Mouse (Mus musculus): Measurements from ENCODE around the gene Sf3a2. TPM values are rescaled to one million over a fixed set of nuclear protein-coding genes. Genes with fewer than 3 reads are reported as not detected.
A peak's percentile ranks its signal among the peaks of the same experiment; 100 is the strongest.

Gene Sf3a2
- polyA plus RNA-seq, 1 experiment from 2014 or later, result 63.3 TPM

DNA sequence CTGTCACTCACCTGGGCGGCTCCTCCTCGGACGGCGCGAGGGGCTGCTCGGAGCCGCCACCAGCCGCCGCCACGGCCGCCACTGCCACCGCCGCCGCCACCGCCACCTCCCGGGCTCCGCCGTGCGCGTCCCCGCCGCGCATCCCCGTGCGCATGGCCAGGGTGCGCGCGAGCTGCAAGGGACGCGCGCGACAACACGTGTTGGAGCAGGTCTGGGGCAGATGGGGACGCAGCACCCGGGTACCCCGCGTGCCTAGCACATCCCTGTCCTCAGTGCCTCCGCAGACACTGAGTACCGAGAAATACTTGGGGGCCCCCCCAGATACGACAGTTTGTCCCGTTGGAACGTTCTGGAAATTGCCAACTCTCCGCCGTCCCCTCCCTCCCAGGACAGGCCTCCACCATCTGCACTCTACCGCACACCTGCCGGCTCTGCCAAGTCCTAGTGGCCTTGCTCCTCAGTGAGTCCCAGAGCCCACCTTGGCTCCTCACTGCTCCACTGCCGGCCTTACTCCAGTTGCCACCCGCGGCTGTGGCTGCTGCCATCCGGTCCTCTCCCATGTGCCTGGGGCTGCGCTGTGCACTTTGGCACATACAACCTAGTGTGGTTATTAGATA is 46.0 kb downstream of the Sf3a2 start, which contains the start of gene Lingo3:
Gene Lingo3, minus strand, starts transcription at position 109 of the 617 bp plus-strand sequence.
- ATAC-seq (ENCODE audit: low read depth), result peak; percentile 67
- WGBS, result 9% methylated on average over 27 of the region's 51 CpGs
- H3K4me3 ChIP-seq (ENCODE audit: low read depth, low read length), result peak within 1 kb of the TSS; percentile 46
- H3K36me3 ChIP-seq (ENCODE audit: control insufficient read depth, insufficient read depth, low read length), result no peaks in the 10 kb centered on the region
- H3K27ac ChIP-seq (ENCODE audit: low read depth, low read length), result no peak within 1 kb of the TSS
- no peaks in the 10 kb centered on the region for H3K4me1 ChIP-seq (ENCODE audit: control insufficient read depth, insufficient read depth, low read length)
- H3K4me2 ChIP-seq (ENCODE audit: low read depth, low read length), result peak within 1 kb of the TSS; percentile 76
- H3K9me3 ChIP-seq (ENCODE audit: control insufficient read depth, low read length), result no peaks in the 10 kb centered on the region
- peak within 1 kb of the TSS; percentile 66 for H3K9ac ChIP-seq (replicated peaks; ENCODE audit: low read depth, low read length)
- H3K27me3 ChIP-seq (ENCODE audit: control insufficient read depth, insufficient read depth, low read length), result peaks cover 28% of the 10 kb centered on the region

DNA sequence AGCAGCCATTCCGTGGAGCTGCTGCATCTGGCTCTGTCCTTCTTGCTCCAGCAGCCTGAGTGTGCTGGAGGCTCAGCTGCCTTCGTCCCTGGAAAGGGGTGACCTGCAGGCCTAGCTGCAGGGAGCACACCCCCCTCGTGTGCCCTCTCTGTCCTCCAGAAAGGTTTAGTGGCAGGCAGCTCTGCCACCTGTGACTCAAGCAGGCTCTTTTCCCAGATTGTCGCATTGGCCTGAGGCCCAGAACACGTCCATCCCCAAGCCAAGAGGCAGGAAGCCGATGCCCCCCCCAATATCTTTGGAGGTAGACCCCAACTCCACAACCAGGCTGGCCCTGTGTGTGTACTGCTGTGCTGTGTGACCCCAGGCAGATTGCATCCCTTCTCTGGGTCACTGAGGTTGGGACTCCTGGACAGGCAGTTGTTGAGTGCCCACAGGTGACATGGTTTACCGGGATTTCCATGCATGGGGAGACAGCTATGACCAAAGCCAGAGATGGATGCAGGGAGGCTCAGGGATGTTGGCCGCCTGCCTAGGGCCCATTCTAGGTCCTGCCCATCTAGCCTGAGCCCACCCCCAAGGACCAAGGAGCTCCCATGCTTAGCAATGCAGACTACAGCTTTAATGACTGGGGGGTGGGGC is 47.2 kb downstream of the Sf3a2 start:
- Histone ChIP-seq H3K27me3 (ENCODE audit: control insufficient read depth, insufficient read depth, low read length) (peaks cover 28% of the 10 kb centered on the region), H3K9ac (replicated peaks; ENCODE audit: low read depth, low read length) (no peak overlapping the region), H3K27ac (ENCODE audit: low read depth, low read length) (no peak overlapping the region), H3K4me1 (ENCODE audit: control insufficient read depth, insufficient read depth, low read length) (no peaks in the 10 kb centered on the region), H3K36me3 (ENCODE audit: control insufficient read depth, insufficient read depth, low read length) (0 out of 2 replicates have a peak, but pooled peaks cover under 1% of the 10 kb centered on the region), H3K4me3 (ENCODE audit: low read depth, low read length) (no peak overlapping the region), H3K4me2 (ENCODE audit: low read depth, low read length) (no peak overlapping the region), H3K9me3 (ENCODE audit: control insufficient read depth, low read length) (no peaks in the 10 kb centered on the region)
- 78% methylated on average over 8 of the region's 8 CpGs for whole genome bisulfite sequencing
- ATAC-seq (ENCODE audit: low read depth), result no peak

DNA sequence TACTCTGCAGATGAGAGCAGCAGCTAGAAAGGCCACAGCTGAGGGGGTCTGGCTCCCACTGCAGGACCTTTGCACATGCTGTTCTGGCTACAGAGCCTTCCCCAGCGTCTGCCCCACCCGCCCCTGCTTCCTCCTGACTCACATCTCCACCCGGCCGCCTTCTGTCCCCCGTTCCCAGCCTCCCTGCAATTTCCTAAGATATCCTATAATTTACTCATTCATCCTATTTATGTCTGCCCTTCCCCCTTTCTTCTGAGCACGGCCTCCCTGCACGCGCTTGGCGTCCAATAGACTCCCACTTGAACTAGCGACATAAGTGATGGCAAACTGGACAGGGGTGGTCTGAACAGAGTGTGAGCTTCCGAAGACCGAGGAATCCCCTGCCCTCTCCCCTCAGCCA is 47.7 kb downstream of the Sf3a2 start:
- no peak overlapping the region for H3K9ac ChIP-seq (replicated peaks; ENCODE audit: low read depth, low read length)

GRCm38 (mm10) chr10:80848571-80848970 is 50.6 kb downstream of the Sf3a2 start:
- no peak for ATAC-seq (ENCODE audit: low read depth)
- peaks cover 16% of the 10 kb centered on the region for H3K27me3 ChIP-seq (ENCODE audit: control insufficient read depth, insufficient read depth, low read length)
- whole genome bisulfite sequencing, result 8% methylated on average over 10 of the region's 10 CpGs
- H3K4me1 ChIP-seq (ENCODE audit: control insufficient read depth, insufficient read depth, low read length), result no peaks in the 10 kb centered on the region
- no peak overlapping the region for H3K27ac ChIP-seq (ENCODE audit: low read depth, low read length)
- H3K9me3 ChIP-seq (ENCODE audit: control insufficient read depth, low read length), result no peaks in the 10 kb centered on the region
- H3K4me3 ChIP-seq (ENCODE audit: low read depth, low read length), result no peak overlapping the region
- H3K9ac ChIP-seq (replicated peaks; ENCODE audit: low read depth, low read length), result no peak overlapping the region
- peaks cover 19% of the 10 kb centered on the region for H3K36me3 ChIP-seq (ENCODE audit: control insufficient read depth, insufficient read depth, low read length)
- H3K4me2 ChIP-seq (ENCODE audit: low read depth, low read length), result no peak overlapping the region

More for the DNA sequence above, 47.7 kb downstream of the Sf3a2 start:
- 76% methylated on average over 12 of the region's 12 CpGs for WGBS
- no peak for ATAC-seq (ENCODE audit: low read depth)
- H3K4me2 ChIP-seq (ENCODE audit: low read depth, low read length), result no peak overlapping the region
- H3K4me1 ChIP-seq (ENCODE audit: control insufficient read depth, insufficient read depth, low read length), result no peaks in the 10 kb centered on the region
- 0 out of 2 replicates have a peak, but pooled peaks cover 4% of the 10 kb centered on the region for H3K36me3 ChIP-seq (ENCODE audit: control insufficient read depth, insufficient read depth, low read length)
- peaks cover 28% of the 10 kb centered on the region for H3K27me3 ChIP-seq (ENCODE audit: control insufficient read depth, insufficient read depth, low read length)
- no peak overlapping the region for H3K4me3 ChIP-seq (ENCODE audit: low read depth, low read length)
- H3K27ac ChIP-seq (ENCODE audit: low read depth, low read length), result no peak overlapping the region
- H3K9me3 ChIP-seq (ENCODE audit: control insufficient read depth, low read length), result no peaks in the 10 kb centered on the region

MicroRNAs within 50 kb of the gene (microRNA counts, 519-probe panel; counts per million panel counts)
- not detected for microRNA mmu-miR-1982

Small RNAs within 50 kb of the gene (microRNA-seq; reads per million reads assigned to microRNA genes)
- 3.7 reads per million, percentile 5 among the genes with 10 or more reads in this experiment for gene Mir1982

Other genes starting within 250 kb of the Sf3a2 start
- gene Rexo1, start 236.6 kb upstream of the Sf3a2 start, polyA plus RNA-seq (2014; fragmentation: Nextera tagmentation; extraction: Ambion mirVana), result 30.6 and 30.7 TPM in 2 replicates
- gene Klf16, start 220.9 kb upstream of the Sf3a2 start, polyA plus RNA-seq (2014; fragmentation: Nextera tagmentation; extraction: Ambion mirVana), result 3.5 and 4.8 TPM in 2 replicates
- gene Abhd17a, start 207.9 kb upstream of the Sf3a2 start, polyA plus RNA-seq (2014; fragmentation: Nextera tagmentation; extraction: Ambion mirVana), result 144 and 155 TPM in 2 replicates
- 71.6 and 72.4 TPM in 2 replicates for gene Scamp4, start 195.3 kb upstream of the Sf3a2 start, polyA plus RNA-seq (2014; fragmentation: Nextera tagmentation; extraction: Ambion mirVana)
- gene Adat3, start 195.3 kb upstream of the Sf3a2 start, polyA plus RNA-seq (2014; fragmentation: Nextera tagmentation; extraction: Ambion mirVana), result 5.5 and 6.7 TPM in 2 replicates
- gene Gm49322, start 192.2 kb upstream of the Sf3a2 start, polyA plus RNA-seq (2014; fragmentation: Nextera tagmentation; extraction: Ambion mirVana), result 0.96 and 0.98 TPM in 2 replicates
- gene Csnk1g2, start 175.4 kb upstream of the Sf3a2 start, polyA plus RNA-seq (2014; fragmentation: Nextera tagmentation; extraction: Ambion mirVana), result 50.3 and 76.8 TPM in 2 replicates
- gene Btbd2, start 141.1 kb upstream of the Sf3a2 start, polyA plus RNA-seq (2014; fragmentation: Nextera tagmentation; extraction: Ambion mirVana), result 75.0 and 79.7 TPM in 2 replicates
- gene Mknk2, start 120.1 kb upstream of the Sf3a2 start, polyA plus RNA-seq (2014; fragmentation: Nextera tagmentation; extraction: Ambion mirVana), result 43.1 and 57.3 TPM in 2 replicates
- gene Mob3a, start 96.2 kb upstream of the Sf3a2 start, polyA plus RNA-seq (2014; fragmentation: Nextera tagmentation; extraction: Ambion mirVana), result 42.0 and 48.6 TPM in 2 replicates
- gene Izumo4, start 96.0 kb upstream of the Sf3a2 start, polyA plus RNA-seq (2014; fragmentation: Nextera tagmentation; extraction: Ambion mirVana), result 24.9 and 29.5 TPM in 2 replicates
- 109 and 125 TPM in 2 replicates for gene Ap3d1, start 55.9 kb upstream of the Sf3a2 start, polyA plus RNA-seq (2014; fragmentation: Nextera tagmentation; extraction: Ambion mirVana)
- gene Dot1l, start 43.0 kb upstream of the Sf3a2 start, polyA plus RNA-seq (2014; fragmentation: Nextera tagmentation; extraction: Ambion mirVana), result 23.6 and 27.3 TPM in 2 replicates
- 126 and 127 TPM in 2 replicates for gene Plekhj1, start 428 bp downstream of the Sf3a2 start, polyA plus RNA-seq (2014; fragmentation: Nextera tagmentation; extraction: Ambion mirVana)
- 0.15 and 0.16 TPM in 2 replicates for gene Amh, start 7.0 kb downstream of the Sf3a2 start, polyA plus RNA-seq (2014; fragmentation: Nextera tagmentation; extraction: Ambion mirVana)
- 0.74 and 0.86 TPM in 2 replicates for gene Jsrp1, start 15.3 kb downstream of the Sf3a2 start, polyA plus RNA-seq (2014; fragmentation: Nextera tagmentation; extraction: Ambion mirVana)
- 1,177 and 1,236 TPM in 2 replicates for gene Oaz1, start 28.5 kb downstream of the Sf3a2 start, polyA plus RNA-seq (2014; fragmentation: Nextera tagmentation; extraction: Ambion mirVana)
- gene Lingo3, start 45.8 kb downstream of the Sf3a2 start, polyA plus RNA-seq (2014; fragmentation: Nextera tagmentation; extraction: Ambion mirVana), result 8.1 and 12.0 TPM in 2 replicates
- gene Lsm7, start 57.0 kb downstream of the Sf3a2 start, polyA plus RNA-seq (2014; fragmentation: Nextera tagmentation; extraction: Ambion mirVana), result 220 and 260 TPM in 2 replicates
- gene Sppl2b, start 57.1 kb downstream of the Sf3a2 start, polyA plus RNA-seq (2014; fragmentation: Nextera tagmentation; extraction: Ambion mirVana), result 60.3 and 61.5 TPM in 2 replicates
- gene Tmprss9, start 73.7 kb downstream of the Sf3a2 start, polyA plus RNA-seq (2014; fragmentation: Nextera tagmentation; extraction: Ambion mirVana), result 0.12 and 0.13 TPM in 2 replicates
- 337 and 352 TPM in 2 replicates for gene Timm13, start 102.8 kb downstream of the Sf3a2 start, polyA plus RNA-seq (2014; fragmentation: Nextera tagmentation; extraction: Ambion mirVana)
- gene Lmnb2, start 120.0 kb downstream of the Sf3a2 start, polyA plus RNA-seq (2014; fragmentation: Nextera tagmentation; extraction: Ambion mirVana), result 10.8 and 16.1 TPM in 2 replicates
- gene Gadd45b, start 131.9 kb downstream of the Sf3a2 start, polyA plus RNA-seq (2014; fragmentation: Nextera tagmentation; extraction: Ambion mirVana), result 7.4 and 7.6 TPM in 2 replicates
- 20.3 and 22.7 TPM in 2 replicates for gene Gng7, start 216.7 kb downstream of the Sf3a2 start, polyA plus RNA-seq (2014; fragmentation: Nextera tagmentation; extraction: Ambion mirVana)
- 24.0 and 28.8 TPM in 2 replicates for gene Diras1, start 227.5 kb downstream of the Sf3a2 start, polyA plus RNA-seq (2014; fragmentation: Nextera tagmentation; extraction: Ambion mirVana)
- gene Slc39a3, start 239.2 kb downstream of the Sf3a2 start, polyA plus RNA-seq (2014; fragmentation: Nextera tagmentation; extraction: Ambion mirVana), result 26.7 and 34.6 TPM in 2 replicates

Measured in neural tube, embryonic 14.5 days (tissue).